Mouse (Mus musculus): ENCODE measurements around the gene Nbeal2. TPM values are rescaled to one million over a fixed set of nuclear protein-coding genes. Genes with fewer than 3 reads are reported as not detected.

Gene Nbeal2
- total and polyA plus RNA-seq, 3 experiments, result 9.3 to 17.2 TPM; not detected in 1

DNA sequence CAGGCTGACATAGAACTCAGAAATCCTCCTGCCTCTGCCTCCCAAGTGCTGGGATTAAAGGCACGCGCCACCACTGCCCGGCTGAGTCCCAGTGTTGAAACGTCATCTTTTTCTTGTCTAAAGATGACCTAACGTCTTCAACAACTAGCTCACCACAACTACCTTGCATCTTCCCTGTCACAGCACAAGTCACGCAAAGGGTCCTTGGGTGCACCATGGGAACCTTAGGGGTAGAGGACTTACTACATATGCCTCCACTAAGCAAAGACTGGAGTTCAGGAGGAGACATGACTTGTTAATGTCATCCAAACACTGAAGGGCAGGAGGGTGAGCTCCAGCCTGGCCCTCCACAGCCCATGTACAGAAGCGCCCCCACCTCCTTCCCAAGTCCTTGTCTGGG, 33.3 kb downstream of the Nbeal2 start:
- H3K79me2 ChIP-seq (ENCODE audit: control insufficient read depth, insufficient read depth, low read length, poor library complexity), result no peaks in the 10 kb centered on the region
- no peak overlapping the region for H3K27ac ChIP-seq (ENCODE audit: control insufficient read depth, low read depth, low read length)
- DNase-seq (ENCODE audit: low read depth, low spot score), result no peak
- peaks cover 0 to 8% of the 10 kb centered on the region in 2 experiments; a peak in 2 of 4 replicates for H3K36me3 ChIP-seq (ENCODE audit: control insufficient read depth in 1 of 2, insufficient read depth in 2 of 2, low read length in 2 of 2)
- H3K9ac ChIP-seq (ENCODE audit: control insufficient read depth, low read depth, low read length, poor library complexity, severe bottlenecking), result no peak overlapping the region
- H3K9me3 ChIP-seq (replicated peaks; ENCODE audit: insufficient read depth, low read length), result no peaks in the 10 kb centered on the region
- H3K4me3 ChIP-seq (ENCODE audit: control insufficient read depth in 1 of 2, insufficient read depth in 1 of 2, low read depth in 2 of 2, low read length in 2 of 2), result no peak overlapping the region
- H3K4me1 ChIP-seq (ENCODE audit: control insufficient read depth in 1 of 2, insufficient read depth in 2 of 2, low read length in 2 of 2), result 0 out of 4 replicates have a peak, but pooled peaks cover 0 to 3% of the 10 kb centered on the region in 2 experiments
- TF ChIP-seq NRF1 (IDR thresholded peaks at IDR 0.05; ENCODE audit: insufficient read depth, low read depth, low read length, poor library complexity, severe bottlenecking) (no peak), RAD21 (IDR thresholded peaks at IDR 0.05; ENCODE audit: low read depth, low read length) (no peak), JUND (IDR thresholded peaks at IDR 0.05; ENCODE audit: low read depth, low read length) (no peak), KAT2A (conservative IDR thresholded peaks at IDR 0.05; ENCODE audit: low read depth, low read length) (no peak), SMC3 (IDR thresholded peaks at IDR 0.05; ENCODE audit: low read depth, low read length) (no peak), BHLHE40 (IDR thresholded peaks at IDR 0.05; ENCODE audit: borderline replicate concordance, low read depth, low read length) (no peak), MXI1 (IDR thresholded peaks at IDR 0.05; ENCODE audit: low read depth, low read length) (no peak), ZKSCAN1 (IDR thresholded peaks at IDR 0.05; ENCODE audit: low read depth, low read length) (no peak), NELFE (IDR thresholded peaks at IDR 0.05; ENCODE audit: low read depth, low read length) (no peak), MAFK (IDR thresholded peaks at IDR 0.05; ENCODE audit: borderline replicate concordance, low read depth, low read length) (no peak), E2F4 (IDR thresholded peaks at IDR 0.05; ENCODE audit: borderline replicate concordance, low read depth, low read length) (no peak), ZC3H11A (IDR thresholded peaks at IDR 0.05; ENCODE audit: low read depth, low read length) (no peak)
- no peaks in the 10 kb centered on the region for H3K27me3 ChIP-seq (ENCODE audit: control insufficient read depth in 1 of 2, insufficient read depth in 2 of 2, low read length in 2 of 2)

DNA sequence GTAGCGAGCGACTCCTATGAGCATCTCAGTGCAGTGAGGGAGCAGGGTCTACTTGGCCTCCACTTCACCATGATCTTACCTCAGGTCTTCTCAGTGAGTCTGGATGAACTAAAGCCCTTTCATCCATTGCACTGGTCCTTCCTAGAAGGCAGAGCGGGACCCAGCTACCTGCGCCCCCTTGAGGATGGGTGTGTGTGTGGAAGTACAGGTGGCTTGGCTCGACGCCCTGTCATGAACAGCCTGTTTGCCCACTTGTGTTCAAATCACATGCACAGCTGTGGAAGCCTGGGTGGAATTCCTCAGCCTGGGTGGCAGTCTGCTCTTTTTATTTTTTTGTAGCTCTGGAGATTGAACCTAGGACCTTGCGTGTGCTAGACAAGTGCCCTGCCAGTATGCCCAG, 33.8 kb downstream of the Nbeal2 start:
- peaks cover 0 to 10% of the 10 kb centered on the region in 2 experiments; a peak in 2 of 4 replicates for H3K36me3 ChIP-seq (ENCODE audit: control insufficient read depth in 1 of 2, insufficient read depth in 2 of 2, low read length in 2 of 2)
- TF ChIP-seq MYC (IDR thresholded peaks at IDR 0.05; ENCODE audit: low read depth, low read length), result no peak
- no peak for TF ChIP-seq MAZ (IDR thresholded peaks at IDR 0.05; ENCODE audit: low read depth, low read length)
- TF ChIP-seq SMC3 (IDR thresholded peaks at IDR 0.05; ENCODE audit: low read depth, low read length), result peak; percentile 55; the same call in 1 of the 2 replicates
- peak; percentile 8 for TF ChIP-seq RAD21 (IDR thresholded peaks at IDR 0.05; ENCODE audit: low read depth, low read length)
- TF ChIP-seq CTCF (IDR thresholded peaks at IDR 0.05 in 2 of 3, conservative IDR thresholded peaks at IDR 0.05 in 1 of 3; ENCODE audit: control insufficient read depth in 1 of 3, insufficient read depth in 1 of 3, low read depth in 2 of 3, low read length in 3 of 3, poor library complexity in 1 of 3, severe bottlenecking in 1 of 3), result peak in 2 of 3 experiments; percentile 50 to 61; a peak in 5 of 6 replicates
- TF ChIP-seq ETS1 (IDR thresholded peaks at IDR 0.05; ENCODE audit: low read depth, low read length), result no peak
- TF ChIP-seq USF2 (IDR thresholded peaks at IDR 0.05; ENCODE audit: borderline replicate concordance in 1 of 2, insufficient read depth in 1 of 2, low read depth in 1 of 2, low read length in 2 of 2), result no peak
- no peak for TF ChIP-seq POLR2A (IDR thresholded peaks at IDR 0.05; ENCODE audit: control insufficient read depth in 1 of 2, insufficient read depth in 1 of 2, low read depth in 1 of 2, low read length in 2 of 2, poor library complexity in 1 of 2)
- no peaks in the 10 kb centered on the region for H3K9me3 ChIP-seq (replicated peaks; ENCODE audit: insufficient read depth, low read length)
- H3K79me2 ChIP-seq (ENCODE audit: control insufficient read depth, insufficient read depth, low read length, poor library complexity), result no peaks in the 10 kb centered on the region
- H3K9ac ChIP-seq (ENCODE audit: control insufficient read depth, low read depth, low read length, poor library complexity, severe bottlenecking), result no peak overlapping the region
- no peaks in the 10 kb centered on the region for H3K27me3 ChIP-seq (ENCODE audit: control insufficient read depth in 1 of 2, insufficient read depth in 2 of 2, low read length in 2 of 2)
- no peak overlapping the region for H3K4me3 ChIP-seq (ENCODE audit: control insufficient read depth in 1 of 2, insufficient read depth in 1 of 2, low read depth in 2 of 2, low read length in 2 of 2)
- 0 out of 4 replicates have a peak, but pooled peaks cover 0 to 3% of the 10 kb centered on the region in 2 experiments for H3K4me1 ChIP-seq (ENCODE audit: control insufficient read depth in 1 of 2, insufficient read depth in 2 of 2, low read length in 2 of 2)
- DNase-seq (ENCODE audit: low read depth, low spot score), result peak; percentile 42
- no peak overlapping the region for H3K27ac ChIP-seq (ENCODE audit: control insufficient read depth, low read depth, low read length)
